ENCODE assay signal across 21 mouse cellular contexts in genomic region chr19:44064734-44065133, GRCm38 (mm10). TPM values are rescaled to one million over a fixed set of nuclear protein-coding genes. Genes with fewer than 3 reads are reported as not detected.
DNase-seq lines count a peak whose midpoint lies in the region; ATAC-seq and TF ChIP-seq lines count a peak whose summit lies in the region.
"Had no signal": no experiment of that assay in that cellular context is flagged by ENCODE, and none has a peak within 500 bp of the region (broad histone marks: within the 10 kb centered on the region; RNA-seq: fewer than 3 reads in every experiment).

No protein-coding gene starts in this region.

- peaks cover 7% of the 10 kb centered on the region; the same call in 1 of the 2 replicates for H3K36me3 ChIP-seq in kidney, adult 2 months (ENCODE audit: control insufficient read depth, insufficient read depth, low read length)
- H3K36me3 ChIP-seq in lung, postnatal 0 days (ENCODE audit: insufficient read depth, low read length) = peaks cover 11% of the 10 kb centered on the region; the same call in 1 of the 2 replicates
- H3K36me3 ChIP-seq in stomach, embryonic 16.5 days (ENCODE audit: control insufficient read depth, insufficient read depth, low read length) = no peaks in the 10 kb centered on the region

- H3K9me3 ChIP-seq in lung, postnatal 0 days (ENCODE audit: low read length) = no peaks in the 10 kb centered on the region
- H3K9me3 ChIP-seq in stomach, embryonic 16.5 days (replicated peaks; ENCODE audit: control insufficient read depth, low read length) = no peaks in the 10 kb centered on the region
- H3K9me3 ChIP-seq: embryonic facial prominence, embryonic 13.5 days; forebrain, embryonic 12.5 days; hindbrain, embryonic 10.5 days had no signal

- no peaks in the 10 kb centered on the region for H3K27me3 ChIP-seq in kidney, adult 2 months (replicated peaks; ENCODE audit: control insufficient read depth, insufficient read depth, low read length)
- no peaks in the 10 kb centered on the region for H3K27me3 ChIP-seq in lung, postnatal 0 days (replicated peaks; ENCODE audit: insufficient read depth, low read length)
- H3K27me3 ChIP-seq in stomach, embryonic 16.5 days (ENCODE audit: control insufficient read depth, insufficient read depth, low read length) = no peaks in the 10 kb centered on the region
- H3K27me3 ChIP-seq: CH12.LX; embryonic facial prominence, embryonic 13.5 days; forebrain, embryonic 12.5 days; Patski had no signal

- no peak overlapping the region for H3K9ac ChIP-seq in lung, postnatal 0 days (replicated peaks; ENCODE audit: low read depth)
- no peak overlapping the region for H3K9ac ChIP-seq in stomach, embryonic 16.5 days (ENCODE audit: low read length)
- H3K9ac ChIP-seq: embryonic facial prominence, embryonic 13.5 days; forebrain, embryonic 12.5 days had no signal

- H3K4me3 ChIP-seq in kidney, adult 2 months (ENCODE audit: insufficient read depth, low read depth, low read length) = no peak overlapping the region
- no peak overlapping the region for H3K4me3 ChIP-seq in lung, postnatal 0 days (ENCODE audit: low read depth, low read length)
- H3K4me3 ChIP-seq in stomach, embryonic 16.5 days (replicated peaks; ENCODE audit: low read length) = no peak overlapping the region
- H3K4me3 ChIP-seq: embryonic facial prominence, embryonic 13.5 days; forebrain, embryonic 12.5 days; heart, adult 2 months; hindbrain, embryonic 10.5 days had no signal

- TF ChIP-seq POLR2A in kidney, adult 2 months (IDR thresholded peaks at IDR 0.05; ENCODE audit: low read depth, low read length) = no peak

- peak; percentile 98 for TF ChIP-seq EP300 in lung, postnatal 0 days (IDR thresholded peaks at IDR 0.05)

- H3K4me2 ChIP-seq in lung, postnatal 0 days (replicated peaks; ENCODE audit: low read depth, low read length) = no peak overlapping the region
- no peak overlapping the region for H3K4me2 ChIP-seq in stomach, embryonic 16.5 days (ENCODE audit: low read depth, low read length)
- H3K4me2 ChIP-seq: embryonic facial prominence, embryonic 13.5 days; forebrain, embryonic 12.5 days; heart, embryonic 11.5 days had no signal

- no peak for TF ChIP-seq CTCF in kidney, adult 2 months (conservative IDR thresholded peaks at IDR 0.05; ENCODE audit: insufficient read depth, insufficient read length, low read depth, low read length)
- no peak for TF ChIP-seq CTCF in lung, postnatal 0 days (IDR thresholded peaks at IDR 0.05)

- DNase-seq in kidney, adult 2 months = peak; percentile 35
- DNase-seq in kidney, adult 18-20 months = no peak
- DNase-seq in lung, postnatal 0 days (ENCODE audit: low spot score) = peak; percentile 83
- DNase-seq in lung, postnatal 14 days = no peak
- no peak for DNase-seq in testis, postnatal 10 days (ENCODE audit: low spot score)
- DNase-seq: adrenal gland, postnatal 14 days; cerebellum, adult 11-12 months; cerebellum, adult 9-10 months; cerebellum, postnatal 25 days; gastrocnemius, postnatal 10 days; heart, adult 2 months had no signal

- H3K4me1 ChIP-seq in kidney, adult 2 months (ENCODE audit: control insufficient read depth, insufficient read depth, low read length) = peaks cover 8% of the 10 kb centered on the region
- H3K4me1 ChIP-seq in lung, postnatal 0 days (ENCODE audit: insufficient read depth, low read depth, low read length) = peaks cover 3% of the 10 kb centered on the region; the same call in 1 of the 2 replicates
- no peaks in the 10 kb centered on the region for H3K4me1 ChIP-seq in stomach, embryonic 16.5 days (ENCODE audit: control insufficient read depth, insufficient read depth, low read length)

- WGBS in kidney, adult 2 months = 61% methylated on average over 2 of the region's 2 CpGs
- 58% methylated on average over 2 of the region's 2 CpGs for WGBS in lung, postnatal 0 days
- 71% methylated on average over 2 of the region's 2 CpGs for WGBS in stomach, embryonic 16.5 days

- H3K27ac ChIP-seq in kidney, adult 2 months (ENCODE audit: insufficient read depth, low read depth, low read length) = peak overlapping the region; percentile 52; the same call in 1 of the 2 replicates
- H3K27ac ChIP-seq in lung, postnatal 0 days (ENCODE audit: low read length) = peak overlapping the region; percentile 71
- 0 out of 2 replicates have a peak overlapping the region, but pooled peaks have one; percentile 10 for H3K27ac ChIP-seq in stomach, embryonic 16.5 days (ENCODE audit: low read length)
- H3K27ac ChIP-seq: embryonic facial prominence, embryonic 13.5 days; forebrain, embryonic 12.5 days; heart, adult 2 months; hindbrain, embryonic 10.5 days had no signal

- ATAC-seq in lung, postnatal 0 days = peak; percentile 87
- ATAC-seq in stomach, embryonic 16.5 days (ENCODE audit: insufficient read depth, low FRiP score) = no peak
- ATAC-seq: activated CD4-positive, CD25-positive, alpha-beta regulatory T cell, adult 4 months; forebrain, embryonic 16.5 days; Patski had no signal

RNA-seq across cellular contexts. Expression of gene Erlin1, which starts 4.9 kb away (rescaled TPM):
- polyA plus RNA-seq in kidney, adult 2 months (2012; rRNA removed) = 23.4 and 28.3 TPM in 2 replicates
- polyA plus RNA-seq in lung, postnatal 0 days (2015; fragmentation: Nextera tagmentation; extraction: Ambion mirVana) = 22.7 and 26.9 TPM in 2 replicates
- 48.9 and 56.6 TPM in 2 replicates for polyA plus RNA-seq in stomach, embryonic 16.5 days (2015; fragmentation: Nextera tagmentation; extraction: Ambion mirVana)

RNA-seq across cellular contexts. Expression of gene Cyp2c23, which starts 35.7 kb away (rescaled TPM):
- polyA plus RNA-seq in kidney, adult 2 months (2012; rRNA removed) = 39.3 and 48.7 TPM in 2 replicates
- polyA plus RNA-seq in lung, postnatal 0 days (2015; fragmentation: Nextera tagmentation; extraction: Ambion mirVana) = 0.56 and 0.80 TPM in 2 replicates
- polyA plus RNA-seq in stomach, embryonic 16.5 days (2015; fragmentation: Nextera tagmentation; extraction: Ambion mirVana) = 4.0 and 4.1 TPM in 2 replicates
- polyA plus RNA-seq: activated CD4-positive, CD25-positive, alpha-beta regulatory T cell, adult 4 months; embryonic facial prominence, embryonic 13.5 days; forebrain, embryonic 12.5 days; forebrain, embryonic 16.5 days; heart, adult 2 months; heart, embryonic 16.5 days; hindbrain, embryonic 10.5 days had no signal

RNA-seq across cellular contexts. Expression of gene Chuk, which starts 42.5 kb away (rescaled TPM):
- 28.9 and 34.4 TPM in 2 replicates for polyA plus RNA-seq in kidney, adult 2 months (2012; rRNA removed)
- polyA plus RNA-seq in lung, postnatal 0 days (2015; fragmentation: Nextera tagmentation; extraction: Ambion mirVana) = 32.8 and 33.4 TPM in 2 replicates
- polyA plus RNA-seq in stomach, embryonic 16.5 days (2015; fragmentation: Nextera tagmentation; extraction: Ambion mirVana) = 38.9 and 44.0 TPM in 2 replicates

Comparison
In these comparisons a context has a peak if more than half of its experiments do, and no peak if none do; other contexts are left out.
1. DNase-seq: peak in kidney, adult 2 months (single experiment) and lung, postnatal 0 days (single experiment); none in kidney, adult 18-20 months (single experiment), lung, postnatal 14 days (single experiment) and testis, postnatal 10 days (single experiment).
2. H3K27ac ChIP-seq: peak in every context shown above with its lines; median percentile 71 in lung, postnatal 0 days; 52 in kidney, adult 2 months; 10 in stomach, embryonic 16.5 days.